Mouse (Mus musculus): ENCODE measurements around the gene Itih1.

The Itih1 gene

GRCm38 (mm10) chr14:30943038-30943437 lies at the start of gene Itih1:
Gene Itih1, minus strand, starts transcription at chr14:30943289.
- DNase-seq (ENCODE audit: low read depth, low spot score), result no peak

GRCm38 (mm10) chr14:30976222-30976621 lies 33.1 kb upstream of the Itih1 start:
- no peak for DNase-seq (ENCODE audit: low read depth, low spot score)

GRCm38 (mm10) chr14:30974204-30974603 lies 31.1 kb upstream of the Itih1 start:
- DNase-seq (ENCODE audit: low read depth, low spot score), result no peak

GRCm38 (mm10) chr14:30960366-30960765 lies 17.3 kb upstream of the Itih1 start:
- no peak for DNase-seq (ENCODE audit: low read depth, low spot score)

DNA sequence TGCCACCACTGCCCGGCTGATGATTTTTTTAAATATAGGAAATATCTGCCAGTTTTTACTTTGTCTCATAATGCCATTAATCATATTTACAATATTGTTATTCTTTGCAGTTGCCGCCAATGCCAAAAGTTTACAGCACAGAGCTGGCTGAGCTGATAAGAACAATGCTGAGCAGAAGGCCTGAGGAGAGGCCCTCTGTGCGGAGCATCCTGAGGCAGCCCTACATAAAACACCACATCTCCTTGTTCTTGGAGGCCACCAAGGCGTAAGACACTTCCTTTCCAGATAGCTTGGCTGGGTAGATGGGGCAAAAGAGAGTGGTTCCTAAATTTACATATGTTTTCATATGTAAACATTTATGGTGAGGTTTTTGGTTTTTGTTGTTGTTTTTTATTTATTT lies 15.9 kb upstream of the Itih1 start:
- no peak for DNase-seq (ENCODE audit: low read depth, low spot score)

GRCm38 (mm10) chr14:30958517-30958916 lies 15.4 kb upstream of the Itih1 start:
- DNase-seq (ENCODE audit: low read depth, low spot score), result no peak

- peak; percentile 97 for DNase-seq (ENCODE audit: low read depth, low spot score)
These were observed 8.2 kb upstream of the Itih1 start, which contains the start of gene Nek4 for GRCm38 (mm10) chr14:30951154-30951825. Gene Nek4, plus strand, starts transcription at chr14:30951377.

GRCm38 (mm10) chr14:30949986-30950385 lies 6.9 kb upstream of the Itih1 start:
- DNase-seq (ENCODE audit: low read depth, low spot score), result no peak

- DNase-seq (ENCODE audit: low read depth, low spot score), result no peak
These were observed 1.7 kb upstream of the Itih1 start for GRCm38 (mm10) chr14:30944745-30945144.

DNA sequence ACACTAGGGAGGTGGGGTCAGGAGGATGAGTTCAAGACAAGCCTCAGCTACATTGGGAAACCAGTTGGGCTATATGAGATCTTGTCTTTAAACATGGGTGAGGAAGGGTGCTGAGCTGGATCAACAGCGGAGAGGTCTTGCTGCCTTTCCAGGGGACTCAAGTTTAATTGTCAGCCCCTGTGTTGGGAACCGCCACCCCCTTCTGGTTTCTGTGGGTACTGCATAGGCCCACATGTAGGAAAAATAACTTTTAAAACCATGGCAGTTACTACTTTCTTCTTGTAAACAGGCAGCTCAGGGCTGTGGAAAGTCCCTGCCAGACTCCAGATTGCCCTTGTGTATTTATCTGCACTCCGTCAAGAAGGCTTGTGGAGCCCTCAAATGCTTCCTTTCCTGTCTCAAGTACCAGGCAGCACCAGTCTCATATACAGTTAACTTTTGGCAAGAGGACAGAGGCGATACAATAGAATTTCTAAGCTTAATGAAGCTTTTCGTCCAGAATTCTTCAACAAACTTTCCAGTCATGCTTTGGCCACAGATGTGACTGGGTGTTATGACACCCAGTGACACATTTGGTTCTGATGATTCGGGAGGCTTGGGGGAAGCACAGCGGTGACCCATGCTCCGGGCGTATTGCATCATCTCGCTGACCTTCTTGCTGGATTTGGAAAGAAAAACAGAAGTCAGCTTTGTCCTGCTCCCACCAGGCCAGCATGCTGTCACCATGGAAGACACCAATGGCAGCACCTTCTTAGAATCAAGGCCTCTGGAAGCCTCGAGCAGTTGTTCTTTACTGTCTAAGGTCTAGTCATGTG lies 978 bp upstream of the Itih1 start:
- peak; percentile 61 for DNase-seq (ENCODE audit: low read depth, low spot score)

DNA sequence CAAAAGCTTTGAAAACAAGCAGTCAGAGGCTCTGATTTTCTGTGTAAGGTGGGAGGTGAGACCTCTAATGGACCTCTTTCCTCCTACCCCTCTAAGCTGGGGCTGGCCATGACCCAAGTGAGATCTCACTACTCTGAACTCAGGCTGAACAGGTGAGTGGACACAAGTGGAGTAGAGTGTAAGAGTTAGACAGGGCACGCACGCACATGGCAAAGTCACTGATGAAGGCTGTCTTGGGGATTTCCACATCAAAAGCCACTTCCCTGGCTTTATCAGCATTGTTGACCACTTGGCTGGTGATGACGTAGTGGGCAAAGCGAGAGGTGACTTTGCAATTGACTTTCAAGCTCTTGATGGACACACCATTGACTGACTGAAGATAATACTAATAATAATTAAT lies 835 bp downstream of the Itih1 start:
- no peak for DNase-seq (ENCODE audit: low read depth, low spot score)

DNA sequence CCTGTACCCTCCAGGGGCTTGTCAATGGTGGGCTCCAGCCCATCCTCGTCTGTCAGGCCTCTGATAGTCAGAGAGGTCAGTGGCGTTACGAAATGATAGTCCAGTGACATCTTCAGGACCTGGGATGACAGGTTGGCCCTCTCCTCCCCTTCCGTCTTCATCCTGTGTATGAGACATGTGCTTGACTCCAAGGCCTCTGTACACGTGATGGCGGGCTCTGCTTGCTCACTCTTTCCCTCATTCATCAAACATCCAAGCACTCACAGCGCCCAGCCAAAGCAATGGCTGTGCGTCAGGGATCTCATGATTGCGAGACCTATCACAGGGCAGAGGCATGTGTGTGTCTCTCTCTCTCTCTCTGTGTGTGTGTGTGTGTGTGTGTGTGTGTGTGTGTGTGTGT lies 9.7 kb downstream of the Itih1 start:
- no peak for DNase-seq (ENCODE audit: low read depth, low spot score)

- DNase-seq (ENCODE audit: low read depth, low spot score), result no peak
These were observed 12.7 kb downstream of the Itih1 start for GRCm38 (mm10) chr14:30930386-30930785.

GRCm38 (mm10) chr14:30925492-30925891 lies 17.6 kb downstream of the Itih1 start:
- DNase-seq (ENCODE audit: low read depth, low spot score), result no peak

DNA sequence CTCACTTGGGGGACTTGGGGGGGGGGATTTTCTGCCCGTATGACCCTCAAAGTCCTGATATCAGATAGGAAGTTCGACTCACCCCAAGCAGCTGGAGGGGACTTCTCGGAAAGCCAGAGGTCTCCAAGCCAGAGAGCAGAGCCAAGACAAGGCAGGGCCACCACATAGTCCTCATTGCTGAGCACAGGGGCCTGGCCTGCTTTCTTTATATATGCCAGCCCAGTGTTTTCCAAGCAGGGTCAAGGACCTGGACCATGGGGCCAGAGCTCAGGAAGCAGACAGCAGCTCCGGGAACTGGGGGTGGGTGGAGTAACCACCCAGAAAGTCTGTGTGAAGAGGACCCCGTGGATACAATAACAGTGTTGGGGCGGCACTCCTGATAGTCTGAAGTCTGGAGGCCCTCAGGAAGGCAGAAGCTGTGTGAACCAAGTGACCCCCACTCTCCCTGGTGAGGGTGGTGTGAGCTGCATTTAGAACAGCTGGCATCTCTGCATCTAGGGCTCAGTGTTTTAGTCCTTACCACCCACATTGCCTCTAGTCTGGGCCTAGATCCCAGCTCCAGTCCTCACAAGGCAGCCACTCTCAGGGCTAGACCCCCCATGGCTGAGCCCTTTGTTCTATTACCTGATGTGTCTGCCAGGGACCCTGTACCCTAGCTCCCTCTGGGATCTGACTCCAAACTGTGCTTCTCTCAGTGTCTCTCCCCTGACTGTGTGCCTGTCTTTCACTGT lies 19.5 kb downstream of the Itih1 start, which contains the start of gene Itih3:
Gene Itih3 (minus strand): TSS at position 386 of the 731 bp plus-strand sequence.
- DNase-seq (ENCODE audit: low read depth, low spot score), result no peak

DNA sequence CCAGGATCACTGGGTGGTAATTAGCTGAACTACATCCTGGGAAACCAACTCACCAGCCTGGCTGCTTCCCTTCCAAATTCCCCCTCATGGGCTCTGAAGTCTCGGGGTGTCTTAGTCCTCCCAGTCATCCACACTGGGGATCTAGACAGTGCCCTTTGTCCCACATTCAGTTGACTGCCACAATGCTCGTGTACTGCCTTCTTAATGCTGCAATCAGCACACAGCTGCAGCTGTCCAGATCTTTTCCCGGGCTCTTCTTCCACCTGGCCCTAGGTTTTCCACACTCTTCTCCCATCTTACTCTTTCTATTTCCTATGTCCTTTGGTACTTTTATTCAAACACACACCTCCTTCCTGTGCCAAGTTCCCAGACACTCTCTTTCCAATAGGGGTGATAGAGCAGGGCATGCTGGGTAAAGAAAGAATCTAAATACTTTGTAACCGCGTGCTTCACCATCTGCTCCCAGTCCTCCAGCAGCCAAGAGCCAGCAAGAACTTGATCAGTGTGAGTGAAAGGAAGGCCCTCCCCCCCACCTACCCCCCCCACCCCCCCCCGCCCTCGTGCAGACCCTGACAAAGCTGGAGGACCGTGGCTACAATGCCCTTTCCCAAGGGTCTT lies 20.9 kb downstream of the Itih1 start:
- DNase-seq (ENCODE audit: low read depth, low spot score), result no peak

DNA sequence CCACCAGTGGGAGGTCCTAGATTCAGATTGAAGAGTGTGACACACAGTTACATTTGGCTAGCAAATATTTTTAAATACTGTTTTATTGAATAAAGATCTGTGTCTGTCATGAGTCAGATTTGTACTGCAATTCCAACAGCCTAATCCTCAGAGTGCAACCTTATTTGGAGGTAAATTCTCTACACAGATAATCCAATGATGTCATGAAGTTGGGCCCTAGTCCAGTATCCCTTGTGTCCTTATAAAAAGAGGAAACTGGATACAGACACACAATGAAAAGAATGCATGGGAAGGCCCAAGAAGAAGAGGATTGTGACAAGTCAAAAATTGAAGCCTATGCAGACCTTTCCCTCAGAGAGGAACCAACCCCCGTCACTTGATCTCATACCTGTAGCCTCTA lies 26.6 kb downstream of the Itih1 start:
- no peak for DNase-seq (ENCODE audit: low read depth, low spot score)

DNA sequence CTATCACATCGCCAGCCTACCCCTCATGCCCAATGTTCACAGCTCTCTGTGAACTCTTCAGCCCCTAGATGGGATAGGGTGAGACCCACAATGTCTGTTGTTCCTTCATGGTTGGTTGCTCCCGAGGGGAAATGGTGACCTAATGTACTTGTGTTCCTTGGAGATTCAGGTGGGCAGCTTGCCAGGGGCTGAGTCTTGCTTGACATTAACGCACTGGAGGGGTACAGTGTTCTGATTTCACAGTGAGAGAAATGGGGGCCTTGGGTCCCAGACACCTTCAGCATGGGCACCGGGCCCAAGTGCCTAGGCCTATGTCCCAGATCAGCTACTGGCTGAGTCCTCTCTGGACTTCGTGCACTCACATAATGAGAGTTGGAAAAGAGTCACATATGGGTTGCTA lies 29.7 kb downstream of the Itih1 start:
- DNase-seq (ENCODE audit: low read depth, low spot score), result no peak

- no peak for DNase-seq (ENCODE audit: low read depth, low spot score)
These were observed 30.4 kb downstream of the Itih1 start for GRCm38 (mm10) chr14:30912641-30913040.

- DNase-seq (ENCODE audit: low read depth, low spot score), result no peak
These were observed 31.9 kb downstream of the Itih1 start for GRCm38 (mm10) chr14:30911141-30911540.

- no peak for DNase-seq (ENCODE audit: low read depth, low spot score)
These were observed 35.2 kb downstream of the Itih1 start for GRCm38 (mm10) chr14:30907814-30908265.

- no peak for DNase-seq (ENCODE audit: low read depth, low spot score)
These were observed 37.1 kb downstream of the Itih1 start for GRCm38 (mm10) chr14:30906001-30906400.
